Mouse (Mus musculus): Measurements from ENCODE around the gene Lix1l. TPM values are rescaled to one million over a fixed set of nuclear protein-coding genes. Genes with fewer than 3 reads are reported as not detected.
"Not testable (repeated sequence)": the region's sequence is repeated elsewhere in the genome, so short reads cannot be mapped to it uniquely, and the experiment has no call there.

The Lix1l gene
- total RNA-seq, 1 experiment from 2014 or later: 0.23 TPM

DNA sequence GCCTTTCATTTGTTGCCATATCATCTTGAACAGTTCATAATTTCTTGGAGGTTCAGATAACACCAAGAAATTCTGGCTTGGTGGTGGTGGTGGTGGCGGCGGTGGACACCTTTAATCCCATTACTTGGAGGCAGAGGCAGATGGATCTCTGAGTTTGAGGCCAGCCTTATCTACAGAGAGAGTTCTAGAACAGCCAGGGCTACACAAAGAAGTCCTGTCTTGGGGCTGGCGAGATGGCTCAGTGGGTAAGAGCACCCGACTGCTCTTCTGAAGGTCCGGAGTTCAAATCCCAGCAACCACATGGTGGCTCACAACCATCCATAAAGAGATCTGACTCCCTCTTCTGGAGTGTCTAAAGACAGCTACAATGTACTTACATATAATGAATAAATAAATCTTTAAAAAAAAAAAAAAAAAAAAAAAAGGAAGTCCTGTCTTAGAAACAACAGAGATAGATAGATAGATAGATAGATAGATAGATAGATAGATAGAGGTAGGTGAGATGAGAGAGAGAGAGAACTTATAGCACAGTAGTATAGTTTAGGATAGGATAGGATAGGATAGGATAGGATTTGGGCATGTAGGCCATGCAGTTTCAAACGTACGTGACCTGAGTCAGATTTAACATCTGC lies 64.9 kb downstream of the Lix1l start:
- ATAC-seq (ENCODE audit: extremely low read depth, insufficient number of reproducible peaks, low FRiP score, poor library complexity, severe bottlenecking): not testable (repeated sequence)

DNA sequence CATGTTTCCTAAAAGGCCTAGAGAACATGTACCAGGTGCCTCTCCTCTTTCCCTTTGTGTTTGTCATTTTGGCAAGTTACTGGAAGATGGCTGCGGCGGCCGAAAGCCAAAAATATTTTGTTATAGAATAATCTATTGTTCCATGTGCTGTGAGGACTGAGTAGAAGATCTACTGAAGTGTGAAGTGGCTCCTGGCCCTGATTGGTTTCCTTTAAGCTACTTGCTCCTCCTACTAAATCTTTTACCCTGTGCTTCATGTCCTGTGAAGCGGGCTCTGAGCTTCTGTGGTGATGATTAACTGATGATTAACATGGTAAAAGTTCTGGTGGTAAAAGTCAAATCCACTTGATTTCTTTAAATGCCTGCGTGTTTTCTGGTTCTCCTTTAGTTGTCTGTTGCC lies 66.0 kb downstream of the Lix1l start:
- ATAC-seq (ENCODE audit: extremely low read depth, insufficient number of reproducible peaks, low FRiP score, poor library complexity, severe bottlenecking): no peak

GRCm38 (mm10) chr3:96667316-96667715 lies 66.4 kb downstream of the Lix1l start:
- no peak for ATAC-seq (ENCODE audit: extremely low read depth, insufficient number of reproducible peaks, low FRiP score, poor library complexity, severe bottlenecking)

DNA sequence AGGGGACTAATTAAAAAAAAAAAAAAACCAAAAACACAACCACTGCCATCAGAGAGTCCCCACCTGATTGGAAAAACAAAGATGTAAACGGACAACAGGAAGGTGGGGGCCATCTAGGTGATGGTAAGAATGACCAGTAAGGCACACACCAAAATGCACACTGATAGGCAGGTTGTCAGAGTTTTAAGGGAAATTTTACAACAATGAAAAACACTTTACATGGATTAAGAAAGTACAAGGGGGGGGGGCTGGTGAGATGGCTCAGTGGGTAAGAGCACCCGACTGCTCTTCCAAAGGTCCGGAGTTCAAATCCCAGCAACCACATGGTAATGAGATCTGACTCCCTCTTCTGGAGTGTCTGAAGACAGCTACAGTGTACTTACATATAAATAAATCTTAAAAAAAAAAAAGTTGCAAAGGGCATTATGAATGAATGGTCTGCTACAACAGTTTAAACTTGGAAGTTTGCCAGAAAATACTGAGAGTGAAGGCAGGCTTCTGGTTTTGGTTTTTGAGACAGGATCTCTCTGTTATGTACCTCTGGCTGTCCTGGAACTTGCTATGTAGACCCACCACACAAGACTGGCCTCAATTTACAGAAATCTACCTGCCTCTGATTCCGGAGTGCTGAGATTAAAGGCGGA lies 67.6 kb downstream of the Lix1l start:
- no peak for ATAC-seq (ENCODE audit: extremely low read depth, insufficient number of reproducible peaks, low FRiP score, poor library complexity, severe bottlenecking)

- peak; percentile 94 for ATAC-seq (ENCODE audit: extremely low read depth, insufficient number of reproducible peaks, low FRiP score, poor library complexity, severe bottlenecking)
Observed at GRCm38 (mm10) chr3:96669727-96670468, 68.9 kb downstream of the Lix1l start, which contains the start of gene Ankrd35. TSS of gene Ankrd35 (plus strand) at chr3:96670131.

DNA sequence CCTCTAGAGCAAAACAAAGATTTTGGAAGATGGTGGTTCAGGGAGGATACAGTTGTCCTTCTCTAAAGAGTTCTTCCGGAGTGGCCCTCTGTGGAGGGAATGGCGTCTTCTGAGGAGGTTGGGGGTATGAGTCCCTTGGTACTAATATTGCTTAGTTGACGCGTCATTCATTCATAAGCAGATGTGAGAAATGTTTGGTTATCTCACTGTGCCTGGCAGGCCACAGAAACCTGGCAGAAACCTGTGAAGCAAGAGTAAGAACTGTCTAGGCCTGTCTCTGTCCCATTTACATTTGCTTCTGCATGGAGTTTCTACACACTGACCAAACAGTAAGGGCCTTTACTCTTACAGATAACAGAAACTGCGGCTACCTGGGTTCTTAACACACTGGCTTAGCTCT lies 70.6 kb downstream of the Lix1l start:
- ATAC-seq (ENCODE audit: extremely low read depth, insufficient number of reproducible peaks, low FRiP score, poor library complexity, severe bottlenecking): no peak

- no peak for ATAC-seq (ENCODE audit: extremely low read depth, insufficient number of reproducible peaks, low FRiP score, poor library complexity, severe bottlenecking)
Observed at GRCm38 (mm10) chr3:96673514-96673913, 72.6 kb downstream of the Lix1l start.

- ATAC-seq (ENCODE audit: extremely low read depth, insufficient number of reproducible peaks, low FRiP score, poor library complexity, severe bottlenecking): no peak
Observed at GRCm38 (mm10) chr3:96674442-96674841, 73.5 kb downstream of the Lix1l start.

GRCm38 (mm10) chr3:96675171-96675570 lies 74.2 kb downstream of the Lix1l start:
- no peak for ATAC-seq (ENCODE audit: extremely low read depth, insufficient number of reproducible peaks, low FRiP score, poor library complexity, severe bottlenecking)

- ATAC-seq (ENCODE audit: extremely low read depth, insufficient number of reproducible peaks, low FRiP score, poor library complexity, severe bottlenecking): no peak
Observed at GRCm38 (mm10) chr3:96675690-96676089, 74.7 kb downstream of the Lix1l start.

Other genes with a start within 250 kb of the Lix1l start
- gene BC107364, start 148.8 kb upstream of the Lix1l start, total RNA-seq (2017): not detected in 2 replicates
- gene Hfe2, start 76.0 kb upstream of the Lix1l start, total RNA-seq (2017): not detected in 2 replicates
- gene Txnip, start 43.2 kb upstream of the Lix1l start, total RNA-seq (2017): 1,984 and 2,044 TPM in 2 replicates
- gene Gm16253, start 24.2 kb upstream of the Lix1l start, total RNA-seq (2017): not detected in 2 replicates
- gene Polr3gl, start 7.0 kb upstream of the Lix1l start, total RNA-seq (2017): 63.6 and 63.9 TPM in 2 replicates
- not detected in 2 replicates for gene Ankrd34a, start 4.5 kb upstream of the Lix1l start, total RNA-seq (2017)
- 29.0 and 39.9 TPM in 2 replicates for gene Rbm8a, start 28.8 kb downstream of the Lix1l start, total RNA-seq (2017)
- 15.1 and 19.3 TPM in 2 replicates for gene Pex11b, start 34.2 kb downstream of the Lix1l start, total RNA-seq (2017)
- gene Gm42957, start 34.3 kb downstream of the Lix1l start, total RNA-seq (2017): 0.25 TPM in 1 of 2 replicates, not detected in the other
- 0.25 and 0.35 TPM in 2 replicates for gene Itga10, start 44.4 kb downstream of the Lix1l start, total RNA-seq (2017)
- 0.25 and 1.0 TPM in 2 replicates for gene Ankrd35, start 69.0 kb downstream of the Lix1l start, total RNA-seq (2017)
- 29.4 and 36.8 TPM in 2 replicates for gene Pias3, start 95.2 kb downstream of the Lix1l start, total RNA-seq (2017)
- gene Nudt17, start 107.4 kb downstream of the Lix1l start, total RNA-seq (2017): 1.2 TPM in 2 replicates
- 35.7 and 38.3 TPM in 2 replicates for gene Polr3c, start 126.5 kb downstream of the Lix1l start, total RNA-seq (2017)
- gene Rnf115, start 126.5 kb downstream of the Lix1l start, total RNA-seq (2017): 90.6 and 95.0 TPM in 2 replicates
- gene Pdzk1, start 228.1 kb downstream of the Lix1l start, total RNA-seq (2017): 0.12 TPM in 1 of 2 replicates, not detected in the other
- 0.25 and 1.2 TPM in 2 replicates for gene Cd160, start 228.2 kb downstream of the Lix1l start, total RNA-seq (2017)

Data from neutrophil, adult 5-6 weeks (primary cell).